Mouse (Mus musculus) gastrocnemius, adult 18-20 months (tissue): ENCODE results near the gene Mb21d2. TPM values are rescaled to one million over a fixed set of nuclear protein-coding genes. Genes with fewer than 3 reads are reported as not detected.
A peak's percentile ranks its signal among the peaks of the same experiment; 100 is the strongest.

Experiments used
- DNase-seq: peaks from one replicate; pipeline ENCODE4 v3.0.0; 2021; ENCODE audit warnings: low spot score
- long read RNA-seq, 2 experiments: library from polyadenylated mRNA; stranded (forward); transcript quantifications; one replicate each; pipeline ENCODE4 v2.0.0; 2021
- total RNA-seq, 2 experiments: library from RNA; stranded (reverse); gene quantifications; 2 replicates each; pipeline ENCODE4 v1.2.3; 2021

Gene Mb21d2
- total RNA-seq, result 10 to 100 TPM in 1 of 2 experiments, 1 to 10 TPM in 1; 10.0 to 13.4 TPM
- long read RNA-seq, experiment 1, transcript Mb21d2-201 (2 exons, 3,055 nt), result major isoform, 14 of 17 reads
- long read RNA-seq, experiment 1, partial matches to known transcripts, result 0 of 17 reads
- long read RNA-seq, experiment 1, other reads (novel, unspliced or antisense), result 3 of 17 reads
- long read RNA-seq, experiment 2, transcript Mb21d2-201 (2 exons, 3,055 nt), result major isoform, 8 of 11 reads
- long read RNA-seq, experiment 2, partial matches to known transcripts, result 3 of 11 reads
- long read RNA-seq, experiment 2, other reads (novel, unspliced or antisense), result 0 of 11 reads

- DNase-seq, result peak; percentile 24
These were observed at the start of gene Mb21d2 for GRCm38 (mm10) chr16:28928815-28929685. TSS of gene Mb21d2 (minus strand) at chr16:28929673.

DNA sequence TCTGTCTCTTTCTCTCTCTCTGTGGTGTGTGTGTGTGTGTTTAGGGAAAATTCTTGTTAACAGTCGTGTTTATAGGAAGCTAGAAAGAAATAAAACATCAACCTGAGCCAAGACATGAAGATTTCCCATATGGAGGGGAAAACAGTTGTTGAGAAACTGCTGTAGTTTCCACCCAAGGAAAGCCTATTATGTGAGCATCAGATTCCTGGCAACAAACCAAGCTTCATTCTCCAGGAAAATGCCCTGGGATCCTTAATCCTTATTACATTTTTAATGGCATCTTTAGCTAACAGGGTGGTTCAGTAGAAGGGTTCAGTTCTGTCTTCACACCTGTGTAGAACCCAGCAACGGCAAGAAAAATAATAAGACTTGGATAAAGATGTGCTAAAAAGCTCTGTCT, 36.8 kb upstream of the Mb21d2 start:
- DNase-seq, result no peak

GRCm38 (mm10) chr16:28964048-28964447, 34.6 kb upstream of the Mb21d2 start:
- DNase-seq, result no peak

DNA sequence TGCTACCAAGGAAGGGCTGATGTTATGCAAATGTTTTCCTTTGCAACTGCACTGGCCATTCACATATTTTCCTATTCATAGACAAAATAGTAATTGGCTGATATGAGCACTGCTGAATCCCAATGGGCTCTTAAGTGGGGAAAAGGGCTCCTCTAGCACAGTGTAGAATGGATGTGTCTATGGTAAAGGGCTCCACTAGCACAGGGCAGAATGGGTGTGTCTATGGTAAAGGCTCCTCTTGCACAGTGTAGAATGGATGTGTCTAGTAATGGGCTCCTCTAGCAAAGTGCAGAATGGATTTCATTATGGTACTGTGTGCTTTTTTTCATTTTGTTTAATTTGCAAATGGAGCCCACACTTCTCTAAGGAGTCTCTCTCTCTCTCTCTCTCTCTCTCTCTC, 33.5 kb upstream of the Mb21d2 start:
- no peak for DNase-seq

DNA sequence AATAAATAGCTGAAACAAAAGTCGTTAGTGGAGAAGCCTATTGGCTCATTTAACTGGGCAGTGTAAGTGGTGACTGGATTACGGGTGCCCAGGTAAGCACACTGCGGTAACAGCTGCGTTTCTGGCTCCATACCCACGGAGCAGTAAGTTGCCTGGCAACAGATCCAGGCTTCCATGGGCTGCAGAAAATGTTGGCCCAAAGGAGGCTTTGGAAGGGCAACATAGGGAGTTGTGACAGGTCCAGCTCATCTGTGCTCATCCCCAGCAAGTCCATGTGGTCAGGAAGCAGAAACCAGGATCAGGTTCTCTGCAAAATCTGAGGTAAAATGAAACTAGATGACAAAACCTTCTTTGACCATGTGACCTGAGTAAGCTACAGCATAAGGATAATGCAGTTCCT, 20.3 kb upstream of the Mb21d2 start:
- DNase-seq, result no peak

GRCm38 (mm10) chr16:28943254-28943653, 13.8 kb upstream of the Mb21d2 start:
- DNase-seq, result no peak

- no peak for DNase-seq
These were observed 6.8 kb upstream of the Mb21d2 start for GRCm38 (mm10) chr16:28936181-28936792.

DNA sequence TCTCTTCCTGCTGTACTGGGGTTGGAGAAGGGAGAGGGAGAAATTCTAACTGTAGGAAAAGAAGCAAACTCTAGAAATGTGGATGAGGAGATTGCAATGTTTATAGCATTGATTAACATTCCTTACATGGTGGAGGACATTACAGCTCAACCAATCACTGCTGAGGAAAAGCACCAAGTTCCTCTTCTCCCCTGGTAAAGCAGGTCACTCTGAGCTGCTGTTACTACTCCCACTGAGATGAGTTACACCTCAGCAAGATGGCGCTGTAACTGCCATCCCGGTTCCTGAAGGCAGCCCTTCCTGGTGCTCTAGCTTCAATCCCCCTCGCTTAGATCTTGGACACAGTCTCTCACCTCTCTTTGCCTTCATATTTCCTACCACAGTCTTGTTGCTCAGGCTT, 6.2 kb upstream of the Mb21d2 start:
- DNase-seq, result no peak

DNA sequence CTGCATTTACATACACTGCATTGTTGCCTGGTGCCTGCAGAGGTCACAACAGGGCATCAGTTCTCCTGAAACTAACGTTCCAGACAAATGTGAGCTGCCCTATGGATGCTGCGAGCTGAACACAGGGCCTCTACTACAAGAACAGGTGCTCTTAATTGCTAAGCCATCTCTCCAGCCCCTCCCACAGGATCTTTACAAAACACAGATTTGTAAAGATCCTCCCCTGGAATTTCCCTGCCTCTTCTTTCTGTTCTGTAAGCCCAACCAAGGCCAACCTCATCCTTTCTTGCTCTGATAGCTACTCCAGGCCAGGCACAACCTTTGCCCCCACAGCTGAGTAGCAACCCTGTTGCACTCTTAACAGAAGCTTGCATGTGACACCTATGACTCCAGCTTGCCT, 1.7 kb upstream of the Mb21d2 start:
- no peak for DNase-seq

DNA sequence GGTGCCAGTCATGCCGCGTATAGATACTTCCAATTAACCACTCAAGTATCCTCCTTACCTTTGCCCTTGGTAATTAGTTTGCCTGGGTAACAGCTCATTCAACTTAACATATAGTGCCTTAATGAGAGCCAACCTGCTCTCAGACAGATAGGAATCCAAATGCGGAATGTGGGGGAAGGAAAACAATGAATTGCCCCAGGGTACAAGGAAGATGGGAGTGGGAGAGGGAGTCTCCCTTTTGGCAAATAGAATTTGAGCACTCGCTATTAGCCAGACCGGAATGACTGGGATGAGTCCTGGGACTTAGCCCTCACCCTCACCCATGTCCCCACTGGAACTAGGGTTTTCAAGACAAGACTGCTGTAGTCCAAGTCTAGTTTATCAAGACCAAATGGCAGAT, 953 bp upstream of the Mb21d2 start:
- DNase-seq, result no peak

- DNase-seq, result peak; percentile 53
These were observed 316 bp upstream of the Mb21d2 start for GRCm38 (mm10) chr16:28929686-28930291.

DNA sequence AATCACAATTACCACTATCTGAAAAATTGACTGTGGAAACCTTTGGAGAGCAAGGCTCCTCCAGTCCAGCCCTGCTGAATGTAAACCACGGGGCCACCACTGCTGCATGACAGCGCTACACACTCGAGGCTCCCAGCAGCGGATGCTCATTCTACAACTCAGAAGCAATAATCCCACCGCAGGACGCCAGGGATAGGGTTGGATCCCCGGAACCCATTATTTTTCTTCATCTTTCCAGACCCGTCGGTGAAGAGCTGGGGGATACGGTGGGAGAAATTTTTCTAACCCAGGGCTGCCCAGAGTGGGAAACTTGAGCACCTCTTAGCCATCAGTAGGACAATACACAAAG, 1.0 kb downstream of the Mb21d2 start:
- no peak for DNase-seq

GRCm38 (mm10) chr16:28927381-28927780, 2.1 kb downstream of the Mb21d2 start:
- DNase-seq, result no peak

DNA sequence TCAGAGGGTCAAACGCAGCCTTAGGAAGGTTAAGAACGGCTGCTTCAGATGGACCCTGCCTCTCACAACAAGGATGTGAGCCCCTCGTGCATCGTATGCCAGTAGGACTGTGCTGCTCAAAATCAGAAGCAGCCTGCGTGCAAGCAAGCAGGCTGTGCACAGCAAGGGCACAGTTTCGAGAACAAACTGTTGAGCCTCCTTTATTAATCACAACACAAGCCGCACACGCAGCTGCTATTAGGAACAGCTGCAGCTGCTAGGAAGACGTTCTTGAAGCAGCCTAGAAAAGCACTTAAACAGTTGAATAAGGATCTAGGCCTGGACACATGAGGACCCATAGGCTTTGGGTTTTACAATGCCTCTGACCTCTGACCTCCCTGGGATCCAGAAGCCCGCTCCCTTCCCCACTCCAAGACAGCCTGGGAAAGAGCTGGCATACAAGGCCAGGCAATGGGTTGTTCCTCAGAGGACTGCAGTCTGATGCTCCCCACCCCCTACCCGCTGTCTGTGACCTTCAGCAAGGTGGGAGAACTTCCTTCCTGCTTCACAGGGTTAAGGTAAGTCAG, 10.1 kb downstream of the Mb21d2 start:
- no peak for DNase-seq

DNA sequence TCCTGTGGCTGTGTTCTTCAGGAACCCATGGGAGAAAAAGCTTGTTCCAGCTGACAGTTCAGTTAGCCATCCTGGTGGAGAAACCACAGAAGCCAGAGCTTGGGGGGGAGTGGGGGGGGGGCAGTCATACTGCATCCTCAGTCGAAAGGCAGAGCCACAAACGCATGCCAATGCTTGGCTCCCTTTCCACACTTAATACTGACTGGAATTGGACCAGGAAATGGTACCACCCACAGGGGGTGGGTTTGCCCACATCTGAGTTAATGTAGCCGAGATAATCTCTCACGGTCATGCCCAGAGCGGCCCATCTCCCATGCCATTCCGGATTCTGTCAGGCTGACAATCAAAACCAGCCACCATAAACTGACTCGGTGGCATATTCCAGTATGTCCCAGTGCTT, 14.1 kb downstream of the Mb21d2 start:
- no peak for DNase-seq

DNA sequence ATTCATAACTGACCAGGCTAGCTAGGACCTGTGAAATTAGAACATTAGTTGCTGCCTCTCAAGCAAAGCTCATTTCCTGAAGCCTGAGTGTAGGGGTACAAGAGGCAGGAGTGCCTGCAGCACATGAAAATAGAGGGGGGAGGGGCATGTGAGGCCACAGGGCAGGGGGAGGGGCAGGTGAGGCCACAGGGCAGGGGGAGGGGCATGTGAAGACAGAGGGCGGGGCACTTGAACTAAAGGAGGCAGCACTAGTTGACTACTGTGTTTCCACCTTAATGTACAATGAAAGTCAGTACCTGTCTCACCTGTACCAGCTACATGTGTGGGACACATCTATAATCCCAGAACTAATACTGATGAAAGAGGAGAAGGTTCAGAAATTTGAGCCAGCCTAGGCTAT, 14.8 kb downstream of the Mb21d2 start:
- no peak for DNase-seq

DNA sequence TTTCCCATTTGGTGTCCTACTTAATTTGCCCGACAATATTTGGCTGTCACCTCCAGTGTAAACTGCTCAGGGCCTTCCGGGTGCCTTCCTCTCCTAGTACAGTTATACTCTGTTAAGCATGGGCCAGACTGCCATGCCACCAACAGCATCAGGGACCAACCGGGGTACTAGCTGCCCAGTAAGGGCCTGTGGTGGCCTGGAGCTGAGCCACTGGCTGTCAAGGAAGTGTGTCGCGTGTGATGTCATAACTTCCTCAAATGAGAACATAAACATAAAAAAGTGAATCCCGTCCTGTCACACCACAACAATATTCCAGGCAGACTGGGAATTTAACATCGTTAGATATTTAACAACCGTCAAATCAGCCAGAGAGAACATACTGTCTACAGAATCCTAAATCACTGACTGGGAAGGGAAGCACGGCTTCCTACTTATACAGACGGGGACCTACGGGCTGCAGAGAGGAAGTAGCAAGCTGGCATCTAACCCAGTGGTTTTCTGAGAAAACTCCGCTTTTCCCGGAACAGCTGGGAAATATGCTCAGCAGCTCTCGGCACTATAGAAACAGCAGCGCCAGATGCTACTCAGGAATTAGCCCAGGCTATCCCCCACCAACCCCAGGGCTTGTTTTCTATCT, 17.9 kb downstream of the Mb21d2 start:
- no peak for DNase-seq

DNA sequence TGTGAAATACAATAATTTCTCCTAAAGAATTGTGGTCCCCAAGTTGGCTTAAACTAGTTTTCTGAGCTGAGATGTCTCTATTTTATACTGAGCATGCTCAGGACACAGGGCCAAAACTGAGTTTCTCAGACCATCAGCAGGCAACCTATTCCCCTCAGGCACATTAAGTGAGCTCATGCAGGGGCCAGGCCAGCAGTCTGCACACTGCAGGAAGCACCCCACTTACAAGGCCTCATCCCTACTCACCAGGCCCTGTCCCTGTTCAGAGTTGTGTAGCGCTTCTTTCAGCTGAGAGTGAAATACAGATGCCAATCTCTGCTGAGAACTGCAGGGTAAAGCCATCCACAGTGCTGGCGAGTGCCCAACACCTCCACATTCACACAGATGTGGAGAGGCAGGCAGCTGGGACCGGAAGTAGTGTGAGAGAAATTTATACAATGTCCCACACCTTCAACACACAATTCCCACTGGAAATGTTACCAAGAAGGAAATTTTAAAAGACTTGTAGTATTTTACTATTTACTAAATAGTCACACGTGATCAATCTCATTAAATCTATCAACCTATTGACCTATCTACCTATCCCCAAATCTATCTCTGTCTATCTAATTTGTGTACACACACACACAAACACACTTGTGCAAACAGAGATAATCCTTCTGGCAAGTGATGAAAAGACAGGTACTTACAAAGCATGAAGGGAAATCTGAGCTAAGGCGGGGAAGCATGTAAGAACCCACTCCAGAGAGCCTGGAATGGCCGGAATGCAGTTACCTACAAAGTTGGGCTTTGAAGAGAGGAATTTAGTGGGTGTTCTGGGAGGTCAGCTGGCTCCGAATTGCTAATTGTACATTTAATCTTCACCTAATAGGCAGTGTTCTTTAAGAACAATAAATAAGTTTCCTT, 22.9 kb downstream of the Mb21d2 start:
- DNase-seq, result peak; percentile 18

GRCm38 (mm10) chr16:28905567-28906289, 23.7 kb downstream of the Mb21d2 start:
- DNase-seq, result no peak
